Mouse (Mus musculus) CH12F3 (cell line): ENCODE measurements around the gene Spns3.

Experiments used
- in situ Hi-C: fragments of 300-500 bp; cut with MboI; formaldehyde crosslinking; loops from 2 replicates; pipeline ENCODE4 v1.14.3; 2020; ENCODE audit warnings: low sequenced_read_pairs

The Spns3 gene

DNA sequence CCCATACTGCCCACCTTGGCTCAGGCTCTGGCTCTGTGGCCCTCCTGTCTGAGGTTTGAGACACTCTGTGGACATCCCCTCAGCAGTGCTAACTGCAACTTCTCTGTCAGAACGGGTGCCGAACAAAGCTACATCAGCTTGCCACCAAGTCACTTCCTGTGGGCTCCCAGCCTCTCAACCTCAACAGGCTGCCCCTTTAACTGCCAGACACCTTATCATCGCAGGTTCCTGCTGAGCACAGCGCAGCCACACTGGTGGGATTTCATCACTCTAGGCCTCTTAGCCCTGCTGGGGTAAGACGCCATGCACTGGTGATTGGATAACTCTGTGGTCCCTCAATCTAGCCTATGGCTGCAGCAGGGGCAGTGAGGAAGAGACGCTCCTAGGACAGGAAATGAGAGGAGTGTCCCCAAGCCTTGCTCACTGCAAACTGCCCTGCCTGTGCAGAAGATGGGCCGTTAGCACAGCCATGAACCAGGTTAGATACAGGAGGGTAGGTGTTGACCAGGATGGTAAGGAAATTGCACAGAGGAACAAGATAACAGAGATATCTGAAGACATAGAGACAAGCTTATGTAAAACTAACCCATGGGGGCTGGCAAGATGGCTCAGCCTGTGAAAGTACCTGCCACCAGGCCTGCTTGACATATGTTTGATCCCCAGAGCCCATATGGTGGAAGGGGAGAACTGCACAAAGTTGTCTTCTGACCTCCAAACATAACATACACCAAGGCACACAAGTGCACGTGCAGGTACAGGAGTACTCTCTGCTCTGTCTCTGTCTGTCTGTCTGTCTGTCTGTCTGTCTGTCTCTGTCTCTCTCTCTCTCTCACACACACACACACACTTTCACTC, at the start of gene Spns3:
Gene Spns3, minus strand, starts transcription at position 373 of the 855 bp plus-strand sequence.
- in situ Hi-C loops = loop anchor here (10.0 kb wide), 2 partner anchors 106 to 196 kb away; partner anchors contain the start of gene Mybbp1a

- in situ Hi-C loops = no loop called here
Measured at GRCm38 (mm10) chr11:72597780-72598179, 47.5 kb upstream of the Spns3 start.

DNA sequence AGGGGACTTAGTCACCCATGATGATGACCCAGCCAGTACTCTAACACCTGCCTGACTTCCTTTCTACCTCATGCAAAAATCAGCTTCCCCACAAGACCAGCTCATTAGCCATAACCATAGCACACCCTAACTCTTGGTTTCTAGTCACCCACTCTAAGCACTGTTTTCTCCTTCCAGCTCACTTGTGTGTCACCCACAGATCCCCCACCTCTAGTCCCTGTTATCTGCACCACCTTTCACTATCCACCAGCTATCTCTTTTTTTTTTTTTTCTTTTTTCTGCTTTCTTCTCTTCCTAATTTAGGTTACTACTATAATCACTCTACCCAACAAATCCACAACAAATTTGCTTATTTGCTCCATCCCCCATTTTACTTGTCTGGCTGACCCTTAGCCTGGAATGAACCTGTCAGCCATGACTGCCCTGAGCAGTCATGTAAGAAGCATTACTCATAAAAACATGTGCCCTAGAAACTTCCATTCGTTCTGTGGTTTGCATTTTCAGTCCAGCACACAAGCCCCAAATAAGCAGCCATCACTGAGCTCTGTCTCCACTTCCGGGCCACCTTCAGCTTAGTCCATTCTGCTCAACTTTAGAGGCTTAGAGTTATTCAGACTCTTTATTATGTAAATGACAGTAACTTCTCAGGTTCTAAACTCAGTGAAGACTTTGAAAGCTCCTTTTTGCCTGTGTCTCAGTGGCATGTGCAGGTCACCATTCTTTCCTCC, 44.9 kb upstream of the Spns3 start:
- in situ Hi-C loops = no loop called here

DNA sequence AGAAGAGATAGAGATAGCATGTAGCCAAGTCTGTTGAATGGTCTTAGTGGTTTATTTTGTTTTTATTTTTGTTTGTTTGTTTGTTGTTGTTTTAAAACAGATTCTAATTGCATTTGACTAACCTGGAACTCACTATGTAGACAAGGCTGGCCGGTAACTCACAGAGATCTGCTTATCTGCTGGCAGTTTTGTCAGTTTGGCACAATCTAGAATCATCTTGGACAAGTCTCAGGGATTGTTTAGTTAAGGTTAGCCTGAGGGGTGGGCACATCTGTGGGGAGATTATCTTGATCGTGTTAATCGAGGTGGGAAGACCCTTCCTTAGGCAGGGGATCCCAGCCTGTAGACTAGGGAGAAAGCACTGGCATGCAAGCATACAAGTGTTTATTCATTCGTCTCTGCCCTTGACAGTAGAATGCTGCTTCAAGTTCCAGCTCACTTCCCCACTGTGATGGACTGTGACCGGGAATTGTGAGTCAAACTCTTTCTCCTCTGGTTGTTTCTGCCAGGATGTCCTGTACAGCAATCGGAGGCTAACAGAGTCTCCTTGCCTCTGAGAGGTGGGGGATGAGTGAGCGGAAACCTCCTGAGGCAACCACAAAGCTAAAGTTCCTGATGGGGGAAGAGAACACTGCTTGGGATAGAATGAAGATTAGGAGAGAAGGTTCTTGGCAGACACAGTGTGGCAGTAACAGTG, 37.4 kb upstream of the Spns3 start:
- in situ Hi-C loops = no loop called here

- in situ Hi-C loops = no loop called here
Measured at GRCm38 (mm10) chr11:72586570-72586969, 36.3 kb upstream of the Spns3 start.

DNA sequence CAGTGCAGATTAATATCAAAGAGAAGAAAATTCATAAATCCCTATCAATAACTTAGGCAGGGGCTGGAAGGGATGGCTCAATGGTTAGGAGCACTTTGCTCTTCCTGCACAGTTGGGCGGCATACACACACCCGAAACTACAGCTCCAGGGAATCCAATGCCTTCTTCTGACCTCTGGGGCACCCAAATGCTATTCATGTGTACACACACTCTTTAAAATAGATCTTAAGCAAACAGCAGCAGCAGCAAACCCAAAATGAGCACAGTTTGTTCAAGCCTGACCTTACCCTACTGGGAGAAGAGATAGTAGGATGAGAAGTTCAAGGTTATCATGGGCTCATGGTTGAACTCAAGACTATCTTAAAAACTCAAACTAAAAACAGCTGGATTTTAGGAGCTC, 32.8 kb upstream of the Spns3 start:
- in situ Hi-C loops = no loop called here

- in situ Hi-C loops = no loop called here
Measured at GRCm38 (mm10) chr11:72582448-72582705, 32.1 kb upstream of the Spns3 start.

- in situ Hi-C loops = no loop called here
Measured at GRCm38 (mm10) chr11:72581609-72582447, 31.5 kb upstream of the Spns3 start.

GRCm38 (mm10) chr11:72578471-72578870, 28.2 kb upstream of the Spns3 start:
- in situ Hi-C loops = loop anchor here (5.0 kb wide), 1 partner anchor 154 kb away; no protein-coding TSS in a partner anchor

DNA sequence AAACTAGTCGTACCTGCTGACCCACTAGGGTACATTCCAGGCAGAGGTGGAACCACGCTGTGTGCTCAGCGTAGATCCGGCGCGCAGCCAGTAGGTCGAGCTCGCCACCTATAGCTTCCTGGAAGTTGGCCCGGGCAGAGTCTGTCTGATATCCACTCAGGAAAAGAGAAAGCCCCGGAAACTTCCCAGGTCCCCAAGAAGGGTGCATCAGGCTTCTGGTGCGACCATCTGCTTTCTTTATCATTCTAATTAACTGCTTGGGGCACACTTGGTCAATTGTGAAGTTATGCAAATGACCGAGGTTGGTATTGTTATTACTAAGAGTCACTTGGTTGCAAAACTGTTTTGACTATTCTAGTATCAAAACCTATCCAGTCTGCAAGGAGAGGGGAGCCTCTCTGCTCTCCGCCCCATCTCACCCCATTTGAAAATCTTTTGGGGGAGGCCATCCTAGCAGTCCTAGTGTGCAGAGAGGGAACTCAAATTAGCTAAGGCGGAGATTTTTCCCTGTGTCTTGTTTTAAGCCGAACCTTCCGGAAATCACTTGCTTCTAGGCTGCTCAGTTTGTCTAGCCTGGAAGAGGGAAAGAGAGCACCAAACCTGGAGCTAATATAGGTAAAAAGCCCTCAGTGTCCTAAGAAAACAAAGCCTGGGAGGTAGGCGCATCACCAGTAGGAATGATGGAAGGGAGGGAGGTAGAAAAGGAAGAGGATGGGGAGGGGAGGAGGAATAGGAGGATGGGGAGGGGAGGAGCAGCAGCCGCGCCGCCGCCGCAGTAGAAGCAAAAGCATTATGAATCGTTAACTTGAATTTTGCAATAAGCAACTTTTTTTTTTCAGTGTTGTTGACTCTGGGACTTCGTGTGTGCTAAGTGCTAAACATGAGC, 26.4 kb upstream of the Spns3 start:
- in situ Hi-C loops = loop anchor here (5.0 kb wide), 1 partner anchor 156 kb away; no protein-coding TSS in a partner anchor

DNA sequence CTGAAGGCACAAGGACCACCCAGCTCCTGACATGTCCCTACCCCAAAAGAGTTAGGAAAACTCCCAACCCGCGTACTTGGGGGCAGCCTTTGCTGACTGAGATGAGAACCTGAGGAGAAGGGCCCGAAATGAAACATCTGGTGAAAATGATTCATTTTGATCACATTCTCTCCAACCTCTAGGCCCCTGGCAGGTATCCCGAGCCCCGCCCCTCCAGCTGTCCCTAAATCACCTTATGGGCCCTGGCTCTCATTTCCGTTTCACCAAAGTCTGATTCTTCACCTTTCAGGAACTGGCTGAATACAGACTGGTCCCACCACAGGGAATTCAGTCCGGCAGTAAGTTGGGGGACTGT, 25.8 kb upstream of the Spns3 start:
- in situ Hi-C loops = loop anchor here (5.0 kb wide), 1 partner anchor 156 kb away; no protein-coding TSS in a partner anchor

- in situ Hi-C loops = no loop called here
Measured at GRCm38 (mm10) chr11:72573819-72574218, 23.5 kb upstream of the Spns3 start.

- in situ Hi-C loops = no loop called here
Measured at GRCm38 (mm10) chr11:72570319-72570979, 20.1 kb upstream of the Spns3 start.

DNA sequence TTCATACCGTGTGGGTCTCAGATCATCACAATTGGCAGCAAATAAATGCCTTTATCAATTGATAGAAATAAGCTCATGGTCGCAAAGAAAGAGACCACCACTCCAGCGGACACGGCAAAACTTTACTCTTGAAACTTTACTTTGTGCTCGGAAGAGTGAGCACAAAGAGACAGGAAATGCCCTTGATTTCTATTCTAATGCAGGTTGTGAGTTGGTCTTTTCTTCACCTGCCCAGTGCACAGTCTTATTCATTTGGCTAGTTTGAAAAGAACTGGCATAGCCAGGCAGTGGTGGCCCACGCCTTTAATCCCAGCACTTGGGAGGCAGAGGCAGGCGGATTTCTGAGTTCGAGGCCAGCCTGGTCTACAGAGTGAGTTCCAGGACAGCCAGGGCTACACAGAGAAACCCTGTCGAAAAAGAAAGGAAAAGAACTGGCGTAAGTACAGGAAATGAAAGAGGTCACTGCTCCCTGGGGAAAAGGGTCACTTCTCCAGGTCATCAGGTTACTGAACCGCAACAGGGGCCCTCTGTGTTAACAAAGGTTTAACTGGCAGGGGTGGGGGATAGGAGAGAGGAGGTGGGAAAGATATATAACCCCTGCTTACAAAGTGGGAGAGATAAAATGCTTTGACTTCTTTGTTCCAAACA, 19.5 kb upstream of the Spns3 start:
- in situ Hi-C loops = loop anchor here (10.0 kb wide), 1 partner anchor 355 kb away; the partner anchor contains the start of gene Med31

DNA sequence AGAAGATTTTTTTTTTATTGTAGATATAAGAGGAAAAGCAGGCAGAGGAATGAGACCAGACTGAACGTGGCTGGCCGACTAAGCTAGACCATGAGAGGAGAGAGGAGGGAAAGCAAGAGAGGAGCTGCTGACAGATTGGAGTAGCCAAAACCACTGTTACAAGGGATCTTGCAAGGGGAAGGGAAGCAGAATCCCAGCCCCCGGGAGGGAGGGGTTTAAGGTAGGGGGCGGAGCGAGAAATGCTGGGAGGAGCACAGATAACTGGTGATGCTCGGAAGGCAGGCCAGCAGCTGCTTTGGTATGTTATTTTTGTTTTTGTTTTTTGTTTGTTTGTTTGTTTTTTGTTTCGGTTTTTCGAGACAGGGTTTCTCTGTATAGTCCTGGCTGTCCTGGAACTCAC, 18.7 kb upstream of the Spns3 start:
- in situ Hi-C loops = loop anchor here (10.0 kb wide), 1 partner anchor 354 kb away; the partner anchor contains the start of gene Med31

DNA sequence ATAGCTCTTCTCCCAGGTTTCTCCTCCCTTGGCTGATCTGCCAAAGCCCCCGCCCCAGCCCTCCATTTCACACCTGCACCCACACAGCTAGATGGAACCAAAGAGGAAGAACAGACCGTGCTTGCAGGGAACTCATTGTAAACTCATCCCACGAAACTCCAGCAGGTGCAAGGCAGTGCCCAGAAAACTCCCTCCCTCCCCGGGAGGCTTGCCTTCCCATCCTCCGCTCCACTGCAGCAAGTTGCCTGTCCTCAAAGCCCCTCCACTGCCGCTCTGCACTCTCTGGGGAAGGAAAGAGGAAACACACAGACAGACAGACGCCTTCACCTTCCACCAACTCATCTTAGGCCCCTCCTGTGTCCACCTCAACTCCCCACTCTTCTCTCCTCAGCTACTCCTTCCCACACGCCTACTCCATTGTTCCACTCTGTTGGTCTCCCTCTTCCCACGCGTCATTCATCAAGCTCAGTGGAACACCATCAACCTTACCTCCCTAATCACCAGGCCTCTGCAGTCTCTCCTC, 16.6 kb upstream of the Spns3 start:
- in situ Hi-C loops = loop anchor here (10.0 kb wide), 1 partner anchor 352 kb away; the partner anchor contains the start of gene Med31

- in situ Hi-C loops = loop anchor here (10.0 kb wide), 1 partner anchor 352 kb away; the partner anchor contains the start of gene Med31
Measured at GRCm38 (mm10) chr11:72566304-72566703, 16.0 kb upstream of the Spns3 start.

- in situ Hi-C loops = loop anchor here (10.0 kb wide), 1 partner anchor 350 kb away; the partner anchor contains the start of gene Med31
Measured at GRCm38 (mm10) chr11:72564232-72564807, 14.0 kb upstream of the Spns3 start.
